Mouse (Mus musculus) gastrocnemius, postnatal 14 days (tissue): ENCODE results near the gene Brd3os. TPM values are rescaled to one million over a fixed set of nuclear protein-coding genes. Genes with fewer than 3 reads are reported as not detected.

Experiments used
- DNase-seq: peaks from one replicate; pipeline ENCODE4 v3.0.0; 2021; ENCODE audit warnings: mixed read lengths
- intact Hi-C: fragments of 180-260 bp; cut with DNase I; formaldehyde crosslinking; loops from one replicate; pipeline ENCODE4 v1.15.1; 2025; ENCODE audit warnings: low total_unique reads
- total RNA-seq, 2 experiments: library from RNA; stranded (reverse); gene quantifications; 2 replicates each; pipeline ENCODE4 v1.2.3; 2021

Brd3os gene
- total RNA-seq, 2 experiments from 2014 or later = 1.00 to 1.4 TPM

DNA sequence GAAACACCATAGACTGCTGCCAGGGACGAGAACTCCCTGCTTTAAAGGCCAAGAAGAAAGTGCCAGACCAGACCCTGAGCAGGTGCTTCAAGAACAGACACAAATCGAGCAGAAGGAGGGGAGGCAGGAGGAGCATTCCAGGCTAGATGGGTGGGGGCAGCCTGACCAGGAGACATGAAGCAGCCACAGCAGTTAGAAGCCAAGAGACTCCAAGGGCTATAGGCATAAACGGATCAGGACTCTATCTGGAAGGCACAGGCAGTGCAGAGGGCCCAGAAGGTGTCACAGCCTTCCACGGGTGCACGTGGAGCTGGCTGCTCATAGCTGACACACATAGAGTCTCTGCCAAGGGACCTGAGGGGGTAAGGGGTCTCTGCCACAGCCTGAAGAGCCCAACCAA, 18.0 kb downstream of the Brd3os start:
- intact Hi-C loops = no loop called here
- no peak for DNase-seq

DNA sequence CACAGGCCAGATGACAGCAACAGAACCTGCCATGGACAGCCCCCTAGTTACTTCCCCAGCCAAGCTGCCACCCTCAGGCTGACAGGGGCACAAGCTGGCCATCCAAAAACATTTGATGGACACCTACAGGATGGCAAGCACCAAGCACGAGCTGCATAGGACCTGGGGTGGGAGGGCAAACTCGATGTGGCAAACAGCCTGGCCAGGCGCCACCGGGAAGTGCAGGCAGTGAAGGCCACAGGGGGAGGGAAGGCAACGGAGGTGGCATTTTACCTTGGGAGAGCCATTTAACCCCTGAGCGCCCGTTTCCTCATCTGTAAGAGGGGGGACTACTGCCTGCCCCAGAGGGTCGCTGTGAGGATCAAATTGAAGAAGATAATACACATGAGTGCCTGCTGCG, 18.5 kb downstream of the Brd3os start:
- DNase-seq = no peak
- intact Hi-C loops = no loop called here

DNA sequence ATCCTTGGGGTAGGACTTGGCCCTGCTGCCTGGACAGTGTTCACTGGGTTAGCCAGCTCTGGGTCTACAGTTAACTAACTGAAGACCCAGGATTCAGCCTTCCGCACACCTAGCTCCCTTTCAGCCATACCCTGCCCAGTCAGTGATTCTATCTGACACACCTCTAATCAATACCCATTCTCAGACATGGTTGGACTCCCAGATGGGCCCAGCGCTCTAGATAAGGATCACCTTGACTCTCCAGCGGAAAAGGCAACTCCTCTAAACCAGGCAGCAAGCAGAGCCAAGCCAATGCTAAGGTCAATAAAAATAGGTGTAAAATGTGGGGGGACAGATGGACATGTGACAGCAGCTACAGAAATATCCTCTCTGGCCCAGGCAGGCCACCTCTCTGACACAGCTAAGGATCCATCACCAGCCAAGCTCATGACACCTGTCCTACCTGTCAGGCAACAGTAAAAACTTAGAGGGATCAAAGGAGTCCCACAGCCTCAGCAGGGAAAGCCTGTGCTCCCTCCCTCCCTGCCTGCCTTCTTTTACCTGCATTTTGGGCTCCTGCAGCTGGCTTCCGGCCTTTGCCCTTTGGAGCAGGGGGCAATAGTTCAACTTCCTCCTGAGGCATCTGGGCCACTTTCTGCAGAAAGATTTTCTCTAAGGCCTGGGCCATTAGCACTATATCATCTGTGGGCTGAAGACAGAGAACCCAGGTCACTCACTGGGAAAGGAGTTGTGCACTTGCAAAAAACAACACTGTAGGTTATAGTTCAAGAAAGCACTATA, 19.9 kb downstream of the Brd3os start:
- no peak for DNase-seq
- intact Hi-C loops = no loop called here

DNA sequence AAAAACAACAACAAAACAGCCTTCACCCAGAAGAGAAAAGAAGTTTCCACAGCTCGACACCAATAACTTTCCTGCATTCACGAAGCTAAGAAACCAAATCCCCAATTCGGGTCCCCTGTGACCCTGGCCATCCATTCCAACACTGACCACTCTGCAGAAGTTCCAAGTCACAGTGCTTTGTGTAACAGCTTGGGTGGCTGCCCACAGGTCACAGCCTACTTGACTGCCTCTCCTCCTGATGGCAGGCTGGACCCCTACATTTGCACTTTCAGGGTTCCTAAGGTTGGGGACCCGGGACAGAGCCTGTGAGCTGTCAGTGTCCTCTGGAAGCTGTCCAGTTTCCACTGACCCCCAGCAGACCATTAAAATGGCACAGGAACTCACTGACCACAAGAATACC, 20.8 kb downstream of the Brd3os start:
- intact Hi-C loops = no loop called here
- DNase-seq = no peak

DNA sequence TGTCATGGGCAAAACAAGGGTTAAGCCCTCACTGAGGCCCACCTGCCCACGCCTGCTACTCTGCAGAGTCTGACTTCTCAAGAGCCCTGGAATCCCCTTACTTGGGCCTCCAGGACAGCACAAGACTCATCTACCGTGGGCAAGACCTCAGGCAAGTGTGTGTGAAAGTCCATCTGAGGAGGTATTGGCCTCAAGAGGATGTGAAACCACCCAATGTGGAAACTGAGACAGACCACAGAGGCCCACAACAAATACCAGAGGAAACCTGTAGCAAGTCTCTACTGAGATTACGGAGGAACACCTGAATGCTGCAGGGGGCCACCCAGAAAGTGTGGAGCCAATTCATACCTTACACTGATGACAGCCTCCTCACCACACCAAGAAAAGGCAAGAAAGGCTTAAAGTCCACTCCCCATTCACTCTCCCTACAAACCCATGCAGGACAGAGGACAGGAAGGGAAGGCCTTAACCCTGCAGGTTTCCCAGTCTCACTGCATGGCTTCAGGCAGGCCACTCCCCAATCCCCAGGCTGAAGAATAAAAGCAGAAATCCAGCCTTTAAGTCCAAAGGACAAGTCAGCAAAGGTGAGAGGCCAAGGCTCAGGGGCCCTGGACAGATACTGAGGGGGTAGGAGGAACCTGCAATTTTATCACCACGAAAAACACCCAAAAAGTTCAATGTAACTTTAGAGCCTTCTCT, 27.3 kb downstream of the Brd3os start:
- no peak for DNase-seq
- intact Hi-C loops = no loop called here

DNA sequence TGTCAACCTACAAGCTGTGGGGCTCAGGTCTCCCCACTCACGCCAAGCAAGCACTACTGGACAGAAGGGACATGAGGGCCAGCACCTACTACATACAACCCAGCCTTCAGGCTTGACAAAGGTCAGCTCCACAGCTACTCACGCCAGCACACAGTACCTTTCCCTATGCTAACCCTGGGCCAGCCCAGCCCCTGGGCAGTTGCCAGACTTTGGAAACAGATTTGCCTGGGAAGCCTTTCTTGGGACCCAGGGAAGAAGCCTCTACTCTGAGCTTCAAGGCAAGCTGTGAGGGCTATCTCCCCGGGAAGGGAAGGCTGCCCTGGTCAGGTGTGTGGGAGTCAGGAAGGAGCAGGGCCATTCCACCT, 27.8 kb downstream of the Brd3os start:
- no peak for DNase-seq
- intact Hi-C loops = loop anchor here (5.0 kb wide), 1 partner anchor 42 kb away; no protein-coding TSS in a partner anchor

DNA sequence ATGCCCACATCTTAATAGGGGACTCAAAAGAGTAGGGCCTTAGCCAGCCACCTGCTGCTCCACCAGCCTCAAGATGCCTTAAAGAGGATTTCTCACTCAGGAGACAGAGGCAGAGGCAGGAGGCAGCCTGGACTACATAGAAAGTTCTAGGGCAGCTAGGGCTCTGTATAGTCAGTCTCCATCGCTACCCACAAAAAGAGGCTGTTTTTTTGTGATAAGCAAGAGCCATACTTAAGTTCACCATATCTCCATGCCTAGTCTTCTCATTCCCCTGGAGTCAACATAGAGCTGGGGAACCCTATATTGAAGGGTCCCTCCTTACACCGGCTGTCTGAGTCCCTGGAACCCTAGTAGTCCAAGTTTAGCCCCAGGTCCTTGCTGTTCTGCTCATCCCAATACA, 28.4 kb downstream of the Brd3os start:
- DNase-seq = no peak
- intact Hi-C loops = loop anchor here (5.0 kb wide), 1 partner anchor 42 kb away; no protein-coding TSS in a partner anchor

DNA sequence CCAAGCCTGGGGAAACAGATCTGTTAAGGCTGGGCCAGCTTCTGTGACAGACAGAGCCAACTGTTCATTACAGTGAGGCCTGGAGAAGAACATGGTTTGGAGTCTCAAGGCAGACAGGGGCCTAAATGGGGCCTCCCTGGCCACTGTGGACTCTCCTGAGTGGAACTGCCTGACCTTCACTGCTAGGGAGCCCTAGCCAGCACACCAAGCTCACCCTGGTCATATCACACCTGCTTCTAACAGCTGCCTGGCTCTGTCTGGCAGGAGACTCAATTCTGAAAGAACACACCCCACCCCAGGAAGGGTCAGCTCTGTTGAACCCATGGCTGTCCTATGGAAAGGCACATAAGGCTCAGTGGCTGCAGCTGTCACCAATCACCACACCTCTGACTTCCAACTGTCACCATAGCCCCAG, 29.1 kb downstream of the Brd3os start:
- intact Hi-C loops = loop anchor here (5.0 kb wide), 1 partner anchor 41 kb away; no protein-coding TSS in a partner anchor
- no peak for DNase-seq

DNA sequence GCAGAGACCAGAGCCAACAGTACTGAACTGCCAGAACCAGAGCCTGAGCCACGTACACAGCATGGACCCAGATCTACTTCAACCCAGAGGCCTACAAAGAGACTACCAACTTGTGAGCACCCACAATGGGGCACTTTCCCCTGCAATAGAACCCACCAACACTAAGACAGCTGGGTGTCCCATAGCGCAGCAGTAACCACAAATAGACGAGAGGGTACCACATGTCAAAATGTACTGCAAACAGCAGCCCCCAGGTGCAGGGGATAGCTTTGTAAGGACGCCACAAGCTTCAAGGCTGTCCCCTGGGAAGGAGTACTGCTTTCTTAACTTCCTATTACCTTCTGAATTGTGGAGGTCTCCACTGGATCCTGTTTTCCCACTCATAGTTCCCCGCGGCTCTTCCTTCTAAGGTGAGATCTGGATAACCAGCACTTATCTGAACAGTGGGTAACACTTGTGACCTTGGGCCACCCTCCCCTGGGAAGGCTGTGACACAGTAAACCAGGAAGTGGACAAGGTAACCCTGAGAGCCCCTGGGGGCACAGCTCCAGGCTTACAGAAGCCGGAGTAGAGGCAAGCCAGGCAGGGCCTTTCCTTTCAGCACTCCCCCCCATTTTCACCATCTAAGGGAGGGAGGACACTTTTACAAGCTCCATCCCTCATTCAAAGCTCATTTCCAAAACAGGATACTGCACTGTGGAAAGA, 31.1 kb downstream of the Brd3os start:
- intact Hi-C loops = loop anchor here (5.0 kb wide), 1 partner anchor 39 kb away; no protein-coding TSS in a partner anchor

DNA sequence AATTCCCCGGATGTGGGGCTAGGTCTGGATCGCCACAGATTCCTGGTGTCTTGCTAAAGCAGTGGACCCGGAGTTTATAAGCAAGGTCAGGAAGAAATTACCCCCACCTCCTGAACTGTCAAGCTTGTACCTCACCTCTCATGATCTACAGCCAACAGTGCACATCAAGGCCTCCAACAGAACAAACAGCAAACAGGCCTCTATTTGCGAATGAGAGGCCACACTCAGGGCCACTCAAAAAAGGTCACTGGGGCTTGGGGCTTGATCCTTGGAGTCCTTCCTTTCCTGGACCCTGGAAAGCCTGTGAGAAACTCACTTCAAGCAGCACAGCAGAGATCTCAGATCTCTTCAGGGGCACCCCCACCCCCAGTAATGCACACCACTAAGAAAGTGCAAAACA, 31.8 kb downstream of the Brd3os start:
- intact Hi-C loops = loop anchor here (5.0 kb wide), 1 partner anchor 38 kb away; no protein-coding TSS in a partner anchor
- no peak for DNase-seq

More for the DNA sequence above, 31.1 kb downstream of the Brd3os start:
- no peak for DNase-seq

DNA sequence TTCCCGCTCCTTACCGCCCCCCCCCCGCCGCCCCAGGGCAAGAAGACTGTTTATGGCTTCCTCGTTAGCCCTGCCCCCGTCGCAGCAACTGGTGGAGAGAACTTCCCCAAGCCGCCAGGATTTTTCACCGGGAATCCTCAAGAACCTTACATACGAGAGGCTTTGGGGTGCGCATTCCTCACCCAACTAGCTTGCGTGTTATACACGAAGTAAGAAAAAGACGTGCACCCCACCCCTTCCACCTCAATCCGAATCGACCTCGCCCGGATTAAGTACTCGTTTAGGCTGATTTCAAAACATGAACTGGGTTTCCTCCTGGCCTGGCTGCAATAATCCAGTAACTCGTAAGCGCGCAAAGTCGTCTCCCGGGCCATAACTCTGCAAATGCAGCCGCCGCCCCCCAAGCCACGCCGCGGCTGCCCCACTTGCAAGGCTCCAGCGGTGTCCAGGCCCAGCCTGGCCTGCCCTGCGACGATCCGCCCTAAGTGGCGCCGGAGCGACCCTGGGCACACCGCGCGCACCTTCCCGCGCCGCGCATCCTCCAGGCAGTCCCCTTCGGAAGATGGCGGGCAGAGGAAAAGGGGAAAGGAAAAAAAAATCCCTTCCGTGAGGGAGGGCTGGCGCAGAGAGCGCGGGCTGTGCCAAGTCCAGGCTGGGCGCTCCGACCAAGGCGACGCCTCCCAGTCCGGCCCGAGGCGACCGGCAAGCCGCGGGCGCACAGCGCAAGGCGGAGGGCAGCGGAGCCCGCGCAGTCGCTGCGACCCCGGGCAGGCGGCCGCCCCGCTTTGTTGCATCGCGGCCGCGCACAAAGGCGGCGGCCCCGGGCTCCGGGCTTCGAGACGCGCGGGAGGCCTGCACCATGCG, 32.7 kb downstream of the Brd3os start:
- intact Hi-C loops = loop anchor here (5.0 kb wide), 1 partner anchor 37 kb away; no protein-coding TSS in a partner anchor
- DNase-seq = peak; percentile 63

DNA sequence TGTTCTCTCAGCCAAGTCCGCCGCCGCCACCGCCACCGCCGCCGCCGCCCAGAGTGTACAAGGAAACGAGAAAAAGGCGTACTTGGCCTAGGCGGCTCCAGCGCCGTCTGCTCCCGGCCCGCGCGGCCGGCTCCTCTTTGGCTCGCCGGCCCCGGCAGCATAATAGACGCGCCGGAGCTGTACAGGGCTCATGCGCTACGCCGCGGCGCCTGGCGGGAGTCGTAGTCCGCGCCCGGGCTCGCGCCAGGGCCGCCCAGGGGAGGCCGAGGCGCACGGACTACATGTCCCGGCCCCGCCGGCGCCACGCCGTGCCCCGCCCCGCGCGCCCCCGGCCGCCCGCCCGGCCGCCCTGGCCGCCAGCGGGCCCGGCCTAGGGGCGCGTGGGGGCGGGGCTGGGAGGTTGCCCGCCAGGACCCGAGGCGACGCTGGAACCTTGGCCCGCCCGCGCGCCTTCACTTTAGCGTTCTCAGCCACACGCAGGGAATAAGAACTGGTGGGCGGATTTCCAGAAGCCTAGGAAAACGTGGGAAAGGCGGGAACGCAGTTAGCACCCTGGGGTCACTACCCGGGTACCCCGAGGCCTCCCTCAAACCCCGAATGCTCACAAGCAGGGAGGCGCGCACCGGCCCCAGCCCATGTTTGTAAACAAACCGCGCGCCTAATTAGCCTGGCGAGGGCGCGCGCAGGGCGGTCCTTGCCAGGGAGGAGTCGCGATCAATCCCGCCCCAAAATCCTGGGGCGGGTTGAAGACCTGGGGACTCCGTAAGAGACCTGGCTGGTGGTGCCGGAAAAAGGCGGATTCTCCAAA, 33.6 kb downstream of the Brd3os start:
- peak; percentile 94 for DNase-seq

DNA sequence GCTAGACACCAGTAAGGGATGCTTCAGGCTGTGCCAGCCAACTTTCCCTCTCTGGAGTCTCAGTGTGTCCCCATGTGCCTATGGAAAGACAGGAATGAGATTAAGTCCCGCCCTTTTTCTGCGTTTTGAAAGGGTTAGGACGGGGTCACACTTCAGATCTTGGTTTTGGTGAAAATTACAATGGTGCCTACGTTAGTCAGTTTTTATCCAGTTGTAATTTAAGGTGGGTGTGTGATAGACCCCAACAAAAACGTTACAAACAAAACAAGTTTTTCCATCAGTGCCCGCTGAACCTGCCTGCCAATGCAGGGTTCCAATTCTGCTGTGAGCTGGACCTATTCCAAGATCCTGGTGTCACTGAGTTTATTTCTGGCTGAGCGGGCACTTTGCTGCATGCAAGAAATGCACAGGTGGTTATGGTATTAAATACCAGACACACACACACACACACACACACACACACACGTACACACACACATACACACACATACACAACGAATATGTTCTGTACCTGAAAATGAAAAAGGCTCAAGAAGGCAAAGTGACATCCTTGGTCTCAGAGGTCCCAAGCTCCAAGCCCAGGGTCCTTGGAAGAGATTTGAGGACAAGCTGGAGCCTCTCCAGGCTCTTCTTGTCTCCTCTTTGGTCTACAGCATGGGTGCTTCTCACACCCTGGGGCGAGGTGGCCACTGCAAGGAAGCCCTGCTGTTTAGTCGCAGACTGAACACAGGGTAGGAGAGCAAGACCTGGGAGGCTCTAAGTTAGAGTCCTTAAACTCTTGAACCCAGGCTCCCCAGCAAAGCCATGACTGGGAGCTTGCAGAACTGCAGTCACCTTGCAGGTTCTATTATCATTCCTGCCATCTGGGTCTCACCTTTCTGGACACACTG, 34.4 kb downstream of the Brd3os start:
- no peak for DNase-seq
- intact Hi-C loops = no loop called here

More for the DNA sequence above, 33.6 kb downstream of the Brd3os start:
- intact Hi-C loops = no loop called here

DNA sequence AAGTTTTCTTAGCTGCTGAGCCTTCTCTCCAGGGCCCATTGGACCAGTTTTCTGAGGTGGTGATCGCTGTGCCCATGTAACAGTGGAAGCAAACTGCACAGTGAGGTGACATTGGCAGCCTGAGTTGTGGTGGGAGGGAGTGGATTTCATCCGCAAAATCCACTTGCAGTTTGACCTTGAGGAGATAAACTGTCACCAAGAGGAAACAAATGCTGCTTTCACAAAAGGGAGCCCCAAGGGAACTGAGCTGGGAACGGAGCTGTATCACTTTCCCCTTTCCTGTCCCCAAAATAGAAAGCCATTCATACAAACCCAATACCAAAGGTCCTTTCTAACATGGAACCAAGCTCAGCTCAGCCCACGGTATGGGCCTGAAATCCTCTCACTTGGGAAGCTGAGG, 37.7 kb downstream of the Brd3os start:
- intact Hi-C loops = no loop called here
- no peak for DNase-seq

DNA sequence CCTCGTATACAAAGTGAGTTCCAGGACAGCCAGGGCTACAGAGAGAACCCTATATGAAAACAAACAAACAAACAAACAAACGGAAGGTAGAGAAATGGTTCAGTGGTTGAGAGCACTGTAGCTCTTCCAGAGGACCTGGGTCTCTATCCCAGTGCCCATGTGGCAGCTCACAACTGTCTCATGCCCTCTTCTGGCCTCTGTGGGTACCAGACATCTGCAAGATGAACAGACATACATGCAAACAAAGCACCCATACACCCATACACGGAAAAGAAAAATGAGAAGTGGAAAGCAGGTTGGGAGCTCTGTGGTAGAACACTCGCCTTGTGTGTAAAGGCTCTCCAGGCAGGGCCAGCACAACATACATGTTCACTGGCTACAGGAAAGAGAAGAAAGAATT, 38.2 kb downstream of the Brd3os start:
- intact Hi-C loops = no loop called here
- DNase-seq = no peak

DNA sequence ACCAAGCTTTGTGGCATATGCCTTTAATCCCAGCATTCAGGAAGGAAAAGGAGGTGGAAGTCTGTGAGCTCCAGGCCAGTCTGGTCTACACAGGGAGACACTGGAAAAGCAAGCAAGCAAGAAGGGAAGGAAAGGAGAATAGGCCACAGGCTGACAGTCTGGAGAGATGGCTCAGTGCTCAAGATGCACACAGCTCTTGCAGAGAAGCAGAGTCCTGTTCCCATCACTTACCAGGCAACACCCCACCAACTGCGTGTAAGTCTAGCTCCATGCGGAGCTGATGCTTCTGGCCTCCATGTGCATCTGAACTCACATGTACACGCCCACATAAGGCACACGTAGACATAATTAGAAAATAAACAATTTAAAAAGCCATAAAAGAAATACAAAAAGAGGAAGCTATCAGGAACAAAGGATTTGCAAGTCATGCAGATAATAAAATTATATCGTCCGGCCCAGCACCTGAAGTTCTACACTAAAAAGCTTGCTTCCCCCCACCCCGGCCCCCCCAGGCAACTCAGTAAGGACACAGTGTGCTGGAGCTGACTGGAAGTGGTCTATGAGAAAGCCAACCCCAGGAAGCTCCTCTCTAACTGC, 40.2 kb downstream of the Brd3os start:
- no peak for DNase-seq
- intact Hi-C loops = no loop called here

DNA sequence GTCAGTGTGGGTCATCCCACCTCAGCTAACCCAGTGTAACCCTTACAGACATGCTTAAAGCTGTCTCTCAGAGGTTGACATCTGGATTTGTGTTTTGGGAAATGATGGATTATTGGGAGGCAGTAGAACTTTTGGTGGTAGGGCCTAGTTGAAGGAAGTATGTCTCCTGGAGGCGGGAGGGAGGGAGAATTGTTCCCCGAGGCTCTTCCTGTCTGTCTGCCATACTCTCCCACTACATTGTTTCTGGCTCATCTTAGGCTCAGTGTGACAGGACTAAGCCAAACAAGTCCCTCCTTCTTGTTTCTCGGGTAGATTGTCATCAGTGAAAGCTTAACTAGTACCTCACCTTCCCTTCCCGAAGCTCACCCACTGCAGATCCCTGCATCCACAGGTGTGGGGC, 44.6 kb downstream of the Brd3os start:
- intact Hi-C loops = no loop called here
- DNase-seq = no peak
